Mouse (Mus musculus): ENCODE data around the gene Rnf130.

The Rnf130 gene

DNA sequence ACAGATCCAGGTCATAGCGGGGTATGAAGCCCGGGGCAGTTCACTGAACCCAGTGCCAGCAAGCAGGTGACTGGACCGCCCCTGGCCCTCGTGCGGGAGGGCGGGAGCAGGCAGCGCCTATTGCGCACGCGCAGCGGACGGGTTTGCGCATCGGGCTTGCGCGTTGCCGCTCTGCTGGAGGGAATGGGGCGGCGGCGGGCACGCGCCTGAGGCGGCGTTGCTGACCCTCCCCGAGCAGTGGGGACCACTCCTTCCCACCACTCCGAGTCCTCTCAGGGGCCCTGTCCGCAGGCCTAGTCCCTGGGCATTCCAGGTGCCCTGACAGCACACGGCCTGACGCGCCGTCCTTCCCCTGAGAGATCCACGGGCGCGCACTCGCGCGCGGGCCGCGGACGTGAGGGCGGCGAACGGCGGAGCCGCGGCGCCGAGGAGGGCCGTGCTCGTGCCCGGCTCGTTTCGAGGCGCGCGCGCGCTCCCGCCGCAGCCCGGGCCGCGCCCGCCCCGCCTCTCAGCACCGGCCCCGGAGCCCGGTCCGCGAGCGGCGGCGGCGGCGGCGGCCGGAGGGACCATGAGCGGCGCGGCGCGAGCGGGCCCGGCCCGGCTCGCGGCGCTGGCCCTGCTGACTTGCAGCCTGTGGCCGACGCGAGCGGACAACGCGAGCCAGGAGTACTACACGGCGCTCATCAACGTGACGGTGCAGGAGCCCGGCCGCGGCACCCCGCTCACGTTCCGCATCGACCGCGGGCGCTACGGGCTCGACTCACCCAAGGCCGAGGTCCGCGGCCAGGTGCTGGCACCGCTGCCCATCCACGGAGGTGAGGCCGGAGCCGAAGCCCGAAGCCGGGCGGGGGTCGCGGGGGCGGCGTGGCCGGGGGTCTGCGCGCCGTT lies at the start of gene Rnf130:
TSS of gene Rnf130 (plus strand) at position 514 of the 888 bp plus-strand sequence.
- peak; percentile 95 for DNase-seq

DNA sequence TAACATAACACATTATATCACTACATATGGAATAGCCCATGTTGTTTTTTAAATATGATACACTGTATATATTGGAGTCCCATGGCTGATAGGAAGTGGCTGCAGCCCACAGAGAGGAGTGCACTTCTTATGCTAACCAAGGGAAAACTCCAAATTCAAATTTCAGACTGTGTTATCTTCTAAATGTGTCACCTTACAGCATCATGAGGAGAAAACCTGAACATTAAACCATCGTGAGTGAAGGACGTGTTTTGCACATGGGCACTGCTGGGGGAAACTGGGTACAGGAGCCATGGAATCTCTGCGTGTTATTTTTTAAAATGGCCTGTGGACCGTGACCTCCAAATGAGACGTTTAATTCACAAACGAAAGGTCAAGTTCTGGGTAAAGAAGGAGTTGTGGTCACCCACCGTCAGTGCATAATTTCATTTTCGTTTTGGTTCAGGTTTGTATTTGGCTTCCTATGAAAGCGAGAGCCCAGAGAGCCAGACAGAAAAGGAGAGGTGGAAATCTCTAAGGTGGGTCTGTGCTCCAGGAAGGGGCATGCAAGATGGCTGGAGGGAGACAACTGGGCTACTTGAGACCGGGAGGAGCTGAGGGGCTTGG lies 47.1 kb upstream of the Rnf130 start:
- no peak for DNase-seq

DNA sequence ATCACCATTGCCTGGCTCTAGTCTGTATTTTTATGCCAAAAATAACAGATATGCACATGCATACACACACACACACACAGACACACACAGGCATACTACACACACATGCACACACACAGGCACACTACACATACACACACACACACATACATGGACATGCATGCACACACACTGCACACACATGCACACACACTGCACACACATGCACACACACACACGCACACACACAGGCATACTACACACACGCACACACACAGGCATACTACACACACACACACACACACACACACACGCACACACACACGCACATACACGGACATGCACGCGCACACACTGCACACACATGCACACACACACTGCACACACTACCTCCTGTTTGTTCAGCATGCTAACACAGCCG lies 46.2 kb upstream of the Rnf130 start:
- no peak for DNase-seq

DNA sequence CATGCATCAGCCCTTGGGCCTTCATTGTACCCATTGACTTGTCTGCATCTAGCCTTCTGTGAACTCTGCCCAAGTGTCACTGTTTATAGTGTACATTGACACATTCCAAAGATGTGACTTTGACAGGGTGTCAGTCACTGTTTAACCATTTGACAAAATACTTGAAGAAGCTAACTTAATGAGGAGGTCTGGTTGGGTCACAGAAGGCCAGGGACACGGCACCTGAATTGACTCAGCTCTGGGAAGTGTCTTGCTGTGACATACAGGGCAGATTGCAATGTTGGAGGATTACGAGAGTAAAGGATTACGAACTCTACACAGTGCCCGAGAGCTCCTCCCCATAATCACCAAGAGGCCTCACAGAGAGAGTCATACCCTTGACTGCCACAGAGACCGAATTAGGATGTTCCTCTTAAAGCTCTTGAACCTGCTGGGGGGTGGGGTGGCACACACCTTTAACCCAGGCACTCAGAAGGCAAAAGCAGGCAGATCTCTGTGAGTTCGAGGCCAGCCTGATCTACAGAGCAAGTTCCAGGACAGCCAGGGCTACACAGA lies 44.4 kb upstream of the Rnf130 start:
- DNase-seq: peak; percentile 26

DNA sequence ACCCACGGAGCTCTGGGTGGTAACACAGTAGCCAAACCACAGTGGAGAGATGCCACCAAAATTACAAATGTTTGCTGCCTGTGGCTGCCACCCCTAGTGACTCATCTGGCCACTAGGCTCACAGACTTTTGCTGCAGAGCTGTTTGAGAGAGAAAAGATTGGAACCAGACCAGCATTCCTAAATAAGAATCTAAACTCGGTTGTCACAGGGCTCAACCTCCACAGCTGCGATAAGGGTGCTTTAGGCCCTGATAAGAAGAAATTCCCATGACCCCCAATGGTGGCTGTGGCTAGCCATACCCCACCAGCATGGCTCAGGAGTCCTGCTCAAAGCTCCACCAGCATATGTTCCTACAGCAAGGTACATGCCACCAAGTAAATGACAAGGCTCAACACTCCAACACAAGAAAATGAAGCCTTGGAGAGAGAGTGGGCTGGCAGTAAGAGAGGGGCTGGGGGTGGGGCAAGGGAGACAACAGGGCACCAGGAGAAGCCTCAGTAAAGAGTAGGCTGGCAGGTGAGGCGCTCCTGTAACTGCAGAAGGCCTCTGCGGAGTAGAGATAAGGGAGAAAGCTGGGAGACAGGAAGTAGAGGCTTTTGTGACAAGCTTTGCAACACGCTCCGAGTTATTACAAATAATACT lies 43.7 kb upstream of the Rnf130 start:
- no peak for DNase-seq

DNA sequence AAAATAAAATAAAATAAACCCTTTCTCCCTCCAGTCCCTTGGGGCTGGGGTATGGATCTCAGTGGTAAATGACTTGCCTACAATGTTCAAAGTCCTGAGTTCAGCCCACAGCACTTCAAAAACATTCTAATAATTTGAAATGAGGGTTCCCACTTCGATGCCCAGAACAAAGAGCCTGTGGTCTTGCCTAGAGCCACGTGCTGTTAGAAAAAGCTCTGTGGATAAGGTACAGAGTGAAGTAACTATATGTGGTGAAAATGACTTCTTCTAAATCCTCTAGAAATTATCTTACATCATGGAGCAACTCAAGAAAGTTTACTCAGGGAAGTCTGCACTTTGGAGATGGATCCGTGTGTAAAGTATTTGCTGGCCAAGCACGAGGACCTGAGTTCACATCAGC lies 43.1 kb upstream of the Rnf130 start:
- DNase-seq: no peak

DNA sequence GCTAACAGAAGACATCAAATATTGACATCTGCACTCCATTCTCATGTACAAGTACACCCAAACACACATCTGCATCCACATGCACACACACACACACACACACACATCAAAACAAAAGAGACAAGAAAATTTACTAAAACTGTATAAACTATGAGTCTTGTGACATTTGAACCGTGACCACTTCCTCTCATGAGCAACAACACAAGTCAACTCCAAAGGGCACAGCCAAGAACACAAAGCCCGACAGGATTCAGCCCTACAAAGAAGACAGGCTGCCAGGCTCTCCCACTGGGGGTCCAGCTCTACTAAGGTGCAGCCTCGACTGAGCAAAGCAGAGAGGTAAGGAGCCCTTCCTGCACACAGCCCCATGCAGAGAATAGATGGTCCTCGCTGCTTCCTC lies 42.3 kb upstream of the Rnf130 start:
- no peak for DNase-seq

DNA sequence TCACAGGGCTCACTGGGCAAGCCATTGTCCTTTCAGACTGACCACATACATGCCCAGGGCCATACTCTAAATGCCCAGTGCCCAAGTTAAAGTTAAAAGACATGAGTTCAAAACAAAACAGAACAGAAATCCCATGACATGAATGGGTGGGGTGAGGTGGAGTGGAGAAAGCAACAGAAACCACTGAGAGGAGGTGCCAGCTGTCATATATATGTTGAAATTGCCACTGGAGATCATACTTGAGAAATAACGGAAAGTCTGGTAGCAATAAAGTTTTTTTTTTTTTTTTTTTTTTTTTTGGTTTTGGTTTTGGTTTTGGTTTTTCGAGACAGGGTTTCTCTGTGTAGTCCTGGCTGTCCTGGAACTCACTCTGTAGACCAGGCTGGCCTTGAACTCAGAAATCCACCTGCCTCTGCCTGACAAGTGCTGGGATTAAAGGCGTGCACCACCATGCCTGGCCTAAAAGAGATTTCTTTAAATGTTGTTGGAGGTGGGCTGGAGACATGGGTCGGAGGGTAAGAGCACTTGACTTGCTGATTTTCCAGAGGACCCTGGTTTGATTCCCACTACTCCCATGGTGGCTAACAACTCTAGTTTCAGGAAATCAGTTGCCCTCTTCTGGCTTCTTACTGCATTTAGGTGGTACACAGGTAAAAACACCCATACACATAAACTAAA lies 41.1 kb upstream of the Rnf130 start:
- DNase-seq: no peak

DNA sequence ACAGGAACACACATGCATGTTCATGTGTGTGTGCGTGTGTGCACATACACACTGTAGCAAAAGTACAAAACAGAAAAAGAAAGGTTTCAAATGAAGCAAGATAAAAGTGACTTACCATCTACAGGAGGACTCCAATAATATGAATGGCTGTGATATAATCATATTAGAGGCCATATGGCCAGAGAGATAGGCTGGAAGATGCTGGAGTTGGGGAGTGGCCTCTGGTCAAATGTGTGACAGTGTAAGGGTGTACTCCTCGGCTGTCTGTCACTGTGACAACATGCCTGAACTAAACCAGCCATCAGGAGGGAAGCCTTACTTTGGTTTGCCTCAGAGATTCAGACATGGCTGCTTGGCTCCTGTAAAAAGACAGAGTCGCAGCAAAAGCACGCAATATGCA lies 40.1 kb upstream of the Rnf130 start:
- no peak for DNase-seq

DNA sequence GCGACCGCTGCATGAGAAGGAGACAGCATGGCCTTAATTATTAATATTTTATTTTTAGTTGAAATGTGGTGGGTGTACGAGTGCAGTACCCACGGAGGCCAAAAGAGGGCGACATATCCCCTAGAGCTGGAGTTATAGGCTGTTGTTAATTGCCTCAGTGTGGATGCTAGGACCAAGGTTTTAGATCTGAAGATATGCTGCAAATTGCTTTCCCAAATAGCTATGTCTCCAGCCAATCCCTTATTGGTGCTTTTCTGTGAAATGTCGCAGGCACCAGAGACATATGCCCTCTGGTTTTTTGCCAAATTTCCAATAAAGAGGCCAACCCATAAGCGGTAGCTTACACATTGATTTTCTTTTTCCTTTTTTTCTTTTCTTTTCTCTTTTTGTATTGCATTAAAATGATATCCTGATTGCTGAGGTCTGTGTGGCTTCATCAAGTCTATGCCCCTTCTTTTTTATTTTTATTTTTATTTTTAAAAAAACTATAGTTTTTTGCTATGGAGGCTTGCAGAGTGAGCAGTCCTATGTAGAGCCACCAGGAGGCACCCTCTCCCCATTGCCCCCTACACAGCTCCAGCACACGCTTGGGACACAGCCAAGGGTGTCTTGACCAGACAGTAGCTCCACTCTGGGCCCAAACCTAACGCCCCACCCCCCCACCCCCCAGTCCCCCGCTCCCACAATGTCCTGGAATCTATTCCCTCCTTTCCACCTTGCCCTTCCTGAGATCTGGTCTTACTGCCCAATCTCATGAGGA lies 38.7 kb upstream of the Rnf130 start:
- peak; percentile 71 for DNase-seq

DNA sequence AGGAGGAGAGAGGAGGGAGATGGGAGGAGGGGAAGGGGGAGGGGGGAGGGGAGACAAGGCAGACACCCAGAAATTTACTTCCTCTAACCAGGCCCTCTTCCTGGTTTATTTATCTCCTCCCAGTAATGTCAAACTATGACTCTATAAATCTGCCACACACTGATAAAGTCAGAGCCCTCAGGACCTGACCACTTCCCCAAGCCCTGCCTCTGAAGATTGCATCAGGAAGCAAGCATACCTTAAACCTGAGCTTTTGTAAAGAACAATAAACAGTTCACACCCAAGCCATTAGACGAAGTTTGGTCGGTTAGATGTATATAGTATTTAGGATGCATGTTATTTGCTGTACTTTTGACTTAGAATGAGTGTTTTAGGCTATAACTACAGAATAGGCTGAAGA lies 30.6 kb upstream of the Rnf130 start:
- no peak for DNase-seq

DNA sequence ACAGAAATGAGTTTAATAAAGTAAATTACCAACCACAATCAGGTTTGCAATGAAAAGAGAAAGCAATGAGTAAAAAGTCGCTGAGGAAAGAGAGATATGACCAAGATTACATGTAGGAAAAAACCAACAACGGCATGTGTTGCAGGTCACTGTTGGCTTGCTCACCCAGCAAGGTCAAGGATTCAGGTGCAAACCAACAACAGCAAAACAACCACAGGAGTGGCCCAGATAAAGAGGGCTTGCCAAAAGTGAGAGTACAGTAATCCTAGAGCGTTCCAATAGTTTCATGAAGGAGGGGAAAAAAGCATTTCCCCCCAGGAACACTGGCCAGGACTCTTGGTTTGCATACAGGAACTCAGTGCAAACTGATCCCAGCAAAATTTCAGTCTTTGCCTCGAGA lies 28.7 kb upstream of the Rnf130 start:
- DNase-seq: no peak

DNA sequence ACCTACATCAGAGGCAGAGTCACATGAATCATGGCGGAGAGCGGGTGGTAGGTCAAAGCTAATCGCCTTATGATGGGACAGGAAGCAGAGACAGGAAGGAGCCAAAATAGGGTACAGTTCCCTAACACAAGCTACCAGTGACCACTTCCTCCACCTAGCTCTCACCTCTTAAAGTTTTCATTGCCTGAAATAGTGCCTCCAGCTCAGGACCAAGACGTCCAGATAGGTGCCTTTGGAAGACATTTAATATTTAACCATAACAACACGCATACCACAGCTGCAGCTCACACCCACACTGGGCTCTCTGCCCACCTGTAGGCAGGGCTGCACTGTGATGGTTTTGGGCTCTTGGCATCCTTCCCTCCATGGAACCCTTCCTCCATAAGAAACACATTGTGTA lies 27.8 kb upstream of the Rnf130 start:
- DNase-seq: no peak

DNA sequence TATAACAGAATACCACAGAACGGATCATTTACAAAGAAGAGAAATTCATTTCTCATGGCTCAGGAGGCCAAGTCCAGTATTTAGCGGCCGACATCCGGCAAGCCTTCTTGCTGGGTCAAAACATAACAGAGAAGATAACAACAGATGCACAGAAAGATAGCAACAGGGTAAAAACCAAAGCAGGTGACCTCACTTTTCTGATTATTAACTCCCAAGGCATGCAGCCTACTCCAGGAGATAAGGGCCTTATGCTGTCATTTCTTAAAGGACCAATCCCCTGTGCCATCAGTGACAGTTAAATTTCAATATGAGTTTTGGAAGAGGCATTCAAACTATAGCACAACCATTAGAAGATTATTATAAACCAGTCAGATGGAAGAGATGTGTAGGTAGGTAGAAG lies 22.3 kb upstream of the Rnf130 start:
- no peak for DNase-seq

DNA sequence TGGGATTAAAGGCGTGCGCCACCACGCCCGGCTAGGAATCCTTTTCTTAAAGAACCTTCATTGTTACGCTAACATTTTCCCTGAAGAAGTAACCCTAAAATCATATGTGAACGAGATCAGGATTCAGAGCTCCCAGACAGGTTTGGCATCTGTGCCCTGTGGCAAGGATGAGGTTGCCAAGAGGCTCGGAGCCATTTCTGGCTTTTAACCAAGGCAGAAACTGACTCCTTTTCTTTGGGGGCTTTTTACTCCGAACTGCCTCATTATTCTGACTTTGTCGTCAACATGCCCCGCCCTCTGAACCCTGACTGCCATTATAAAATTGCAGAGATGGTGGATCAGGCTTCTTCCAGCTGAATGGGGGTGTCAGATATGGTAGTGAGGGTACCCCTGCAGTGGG lies 17.4 kb upstream of the Rnf130 start:
- no peak for DNase-seq

DNA sequence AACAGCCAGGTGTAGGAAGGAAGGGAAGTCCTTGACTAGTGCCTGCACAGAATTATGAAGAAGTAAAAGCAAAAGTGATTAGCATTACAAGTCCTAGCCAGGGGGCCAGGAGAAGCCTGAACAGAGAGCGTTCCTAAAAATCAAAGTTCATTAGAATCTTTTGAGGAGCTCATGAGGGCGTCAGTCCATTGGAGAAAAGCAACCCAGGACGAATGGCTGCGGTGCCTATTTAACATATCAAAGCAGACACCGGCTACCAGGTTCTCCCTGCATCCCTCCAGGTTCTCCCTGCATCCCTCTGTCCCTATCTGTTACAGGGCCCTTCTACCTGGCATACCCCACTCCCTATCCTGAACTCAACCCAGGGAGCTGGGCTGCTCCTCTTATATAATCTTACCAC lies 16.9 kb upstream of the Rnf130 start:
- DNase-seq: no peak

DNA sequence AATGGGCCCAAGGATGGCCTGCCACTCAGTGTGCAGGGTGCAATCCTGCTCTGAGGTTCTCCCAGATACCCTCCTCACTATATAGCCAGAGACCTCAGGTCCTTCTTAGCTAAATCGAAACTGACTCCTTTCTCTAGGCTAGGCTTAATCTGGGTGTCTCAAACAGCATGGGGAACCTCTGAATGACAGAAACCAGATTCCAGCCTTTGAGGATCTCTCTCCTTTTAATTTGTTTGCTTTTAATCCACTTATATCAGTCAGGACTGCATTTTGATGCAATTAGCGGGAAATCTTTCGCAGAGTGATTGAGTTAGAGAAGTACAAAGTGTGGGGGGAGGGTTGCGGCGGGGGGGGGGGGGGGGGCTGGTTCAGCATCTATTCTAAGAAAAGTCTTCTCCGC lies 12.1 kb upstream of the Rnf130 start:
- DNase-seq: peak; percentile 50

DNA sequence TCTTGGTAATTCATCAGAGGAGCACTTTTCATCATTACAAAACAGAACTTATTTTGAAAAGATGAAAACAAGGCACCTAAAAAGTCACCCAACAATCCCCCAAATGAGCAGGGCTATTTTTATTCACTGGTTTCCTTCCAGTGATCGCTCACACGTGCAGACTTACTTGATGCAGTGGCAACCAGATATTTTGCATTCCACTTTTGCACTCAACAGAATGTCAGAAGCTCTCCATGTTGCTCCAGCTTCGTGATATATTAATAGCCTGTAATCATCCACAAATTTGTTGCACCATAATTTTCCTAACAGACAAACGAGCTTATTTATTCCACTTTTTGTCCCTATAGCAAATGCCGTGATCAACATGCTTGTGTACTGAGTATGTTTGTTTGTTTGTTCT lies 8.6 kb upstream of the Rnf130 start:
- DNase-seq: no peak

DNA sequence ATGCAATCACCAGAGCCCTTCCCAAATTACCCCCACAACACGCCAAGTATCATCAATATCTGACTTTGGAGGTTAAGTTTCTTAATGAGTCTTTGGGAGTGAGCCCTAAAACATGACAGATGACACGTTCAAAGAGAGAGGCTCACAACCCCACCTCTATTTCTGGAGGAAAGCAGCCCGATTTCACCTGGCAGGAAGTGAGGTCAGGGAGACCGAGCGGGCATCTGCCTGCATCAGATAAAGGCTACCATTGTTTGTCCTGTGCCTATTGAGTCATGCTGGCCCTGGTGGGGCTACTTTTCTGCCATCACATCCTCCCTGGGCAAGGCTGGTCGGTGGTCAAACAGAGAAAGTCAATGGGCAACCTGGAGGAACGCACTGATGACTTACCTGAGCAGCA lies 7.6 kb upstream of the Rnf130 start:
- DNase-seq: no peak

DNA sequence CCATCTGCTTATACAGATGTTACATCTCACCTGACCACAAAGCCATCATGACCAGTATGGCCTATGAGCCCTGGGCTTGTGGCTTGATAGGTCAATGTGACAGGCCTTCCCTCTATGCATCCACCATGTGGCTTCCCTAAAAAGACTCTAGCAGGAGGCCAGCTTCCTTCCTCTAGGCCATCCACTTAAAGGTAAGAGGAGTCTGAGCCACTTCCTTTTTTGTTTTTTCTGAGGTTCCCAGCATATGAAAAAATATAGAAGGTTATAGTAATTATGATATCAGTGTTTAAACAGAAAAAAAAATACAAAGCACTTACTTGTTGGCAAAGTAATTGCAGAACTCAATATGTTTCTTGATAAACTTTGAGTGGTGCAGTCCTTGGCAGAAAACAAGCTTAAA lies 6.3 kb upstream of the Rnf130 start:
- no peak for DNase-seq

DNA sequence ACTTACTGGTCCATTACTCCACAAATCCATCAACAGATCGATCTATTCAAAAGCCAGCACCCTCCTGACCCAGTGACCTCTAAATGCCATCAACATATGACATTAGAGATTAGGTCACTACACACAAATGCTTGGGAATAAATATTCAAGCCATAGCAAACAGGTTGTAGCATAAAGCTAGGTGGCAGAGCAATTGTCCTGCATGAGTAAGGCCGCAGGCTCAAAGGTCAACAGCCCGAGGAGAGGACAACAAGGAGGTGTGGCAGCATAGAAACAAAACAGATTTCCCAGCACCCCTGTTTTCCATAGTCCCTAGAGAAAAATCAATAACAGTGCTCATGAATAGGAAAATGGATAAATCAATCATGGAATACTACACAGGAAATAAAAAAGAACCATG lies 3.1 kb upstream of the Rnf130 start:
- no peak for DNase-seq

DNA sequence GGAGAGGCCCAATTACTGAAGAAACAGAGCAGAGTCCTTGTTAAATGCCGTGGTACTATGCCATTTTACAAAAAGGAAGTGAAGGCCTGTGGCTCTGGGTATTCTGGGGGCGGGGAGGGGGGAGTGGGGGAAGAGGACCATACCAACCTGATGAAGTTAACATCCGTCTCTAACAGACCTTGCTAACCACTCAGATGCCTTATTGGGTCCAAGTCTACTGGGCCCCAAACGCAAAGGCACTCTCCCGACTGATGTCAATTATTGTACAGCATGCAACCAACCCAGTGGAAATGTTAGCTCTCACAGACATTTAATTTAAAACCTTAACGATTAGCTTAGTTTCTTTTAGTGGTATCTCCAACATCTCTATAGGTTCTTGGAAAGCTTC lies 707 bp upstream of the Rnf130 start:
- DNase-seq: no peak
